Mouse (Mus musculus) midbrain, embryonic 13.5 days (tissue): Measurements from ENCODE around the gene Igdcc4. TPM values are rescaled to one million over a fixed set of nuclear protein-coding genes. Genes with fewer than 3 reads are reported as not detected.

Source experiments
- ATAC-seq: fragments of 200-750 bp; cut with Nextera tagmentation; 2 replicates; pipeline ENCODE4 v1.8.0; 2017; ENCODE audit warnings: mild to moderate bottlenecking, moderate TSS enrichment, moderate library complexity
- H3K27ac ChIP-seq: fragments of 300-500 bp; sonication (generic); 2 replicates; pipeline ENCODE4 v1.5.1; 2015; ENCODE audit warnings: inconsistent platforms, mild to moderate bottlenecking, moderate library complexity
- H3K27me3 ChIP-seq: fragments of 300-500 bp; sonication (generic); 2 replicates; pipeline ENCODE4 v1.6.1; 2015; ENCODE audit warnings: mild to moderate bottlenecking, inconsistent platforms
- H3K36me3 ChIP-seq: fragments of 300-500 bp; sonication (generic); 2 replicates; pipeline ENCODE4 v1.6.1; 2015; ENCODE audit warnings: mild to moderate bottlenecking, inconsistent platforms
- H3K4me1 ChIP-seq: fragments of 300-500 bp; sonication (generic); replicated peaks from 2 replicates; pipeline ENCODE4 v1.6.1; 2015; ENCODE audit warnings: inconsistent platforms
- H3K4me2 ChIP-seq: fragments of 300-500 bp; sonication (generic); replicated peaks from 2 replicates; pipeline ENCODE4 v1.6.1; 2015; ENCODE audit warnings: moderate library complexity, mild to moderate bottlenecking, inconsistent platforms
- H3K4me3 ChIP-seq: fragments of 300-500 bp; sonication (generic); replicated peaks from 2 replicates; pipeline ENCODE4 v1.5.1; 2015; ENCODE audit warnings: mild to moderate bottlenecking, inconsistent platforms
- H3K9ac ChIP-seq: fragments of 300-500 bp; sonication (generic); replicated peaks from 2 replicates; pipeline ENCODE4 v1.6.1; 2015; ENCODE audit warnings: mild to moderate bottlenecking, inconsistent platforms
- H3K9me3 ChIP-seq: fragments of 300-500 bp; sonication (generic); 2 replicates; pipeline ENCODE4 v1.6.1; 2016; ENCODE audit warnings: mild to moderate bottlenecking, inconsistent platforms
- WGBS: fragments of 180-500 bp; shearing (Covaris S2); methylation state at CpG from one replicate; pipeline ENCODE4 v1.1.7; 2015; 5-methylcytosine and 5-hydroxymethylcytosine counted together
- polyA plus RNA-seq: library from polyadenylated mRNA; unstranded; fragments of >200 nt; fragmentation: Nextera tagmentation; extraction: Ambion mirVana; gene quantifications from 2 replicates; pipeline ENCODE4 v1.2.1, GENCODE M21; 2015

The Igdcc4 gene
- polyA plus RNA-seq, 1 experiment from 2014 or later = 12.6 TPM

GRCm38 (mm10) chr9:65117516-65117915 lies 16.2 kb downstream of the Igdcc4 start:
- Histone ChIP-seq H3K4me2 (no peak overlapping the region), H3K4me3 (no peak overlapping the region), H3K27ac (no peak overlapping the region), H3K27me3 (peaks cover 12% of the 10 kb centered on the region), H3K9me3 (no peaks in the 10 kb centered on the region), H3K4me1 (no peaks in the 10 kb centered on the region), H3K9ac (no peak overlapping the region), H3K36me3 (peaks cover 49% of the 10 kb centered on the region)
- WGBS = 75% methylated on average over 2 of the region's 2 CpGs
- no peak for ATAC-seq

DNA sequence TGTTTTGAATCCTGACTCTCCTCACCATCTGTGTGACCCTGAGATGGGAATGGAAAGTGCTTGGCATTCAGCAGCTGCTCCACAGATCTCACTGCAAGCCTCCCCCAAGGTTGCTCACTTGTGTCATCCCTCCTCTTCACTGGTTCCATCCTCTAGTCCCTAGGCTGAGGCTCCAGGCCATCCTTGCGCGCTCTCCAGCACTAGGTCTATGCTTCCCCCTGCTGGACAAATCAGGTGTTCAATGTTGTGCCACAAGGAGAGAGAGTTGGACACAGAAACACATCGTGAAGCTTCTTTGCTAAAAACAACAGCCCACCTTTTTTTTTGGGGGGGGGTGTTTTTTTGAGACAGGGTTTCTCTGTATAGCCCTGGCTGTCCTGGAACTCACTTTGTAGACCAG lies 19.6 kb downstream of the Igdcc4 start:
- H3K9ac ChIP-seq = no peak overlapping the region
- ATAC-seq = peak; percentile 75

DNA sequence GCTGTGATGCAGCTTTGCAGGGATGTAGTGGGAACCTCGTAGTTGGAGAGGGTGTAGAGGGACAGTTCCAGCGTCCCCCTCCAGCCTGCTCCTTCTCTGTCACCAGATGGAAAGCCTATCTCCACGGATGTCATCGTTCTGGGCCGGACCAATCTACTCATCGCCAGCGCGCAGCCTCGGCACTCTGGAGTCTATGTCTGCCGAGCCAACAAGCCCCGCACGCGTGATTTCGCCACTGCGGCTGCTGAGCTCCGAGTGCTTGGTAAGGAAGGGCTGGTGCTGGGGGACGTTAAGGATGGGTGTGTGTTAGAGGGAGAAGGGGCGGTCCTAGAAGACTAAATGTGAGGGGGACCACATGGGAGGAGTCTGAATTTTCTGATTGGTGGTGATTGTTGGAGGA lies 21.3 kb downstream of the Igdcc4 start:
- Histone ChIP-seq H3K4me3 (no peak overlapping the region), H3K27ac (no peak overlapping the region), H3K9me3 (no peaks in the 10 kb centered on the region), H3K9ac (no peak overlapping the region), H3K36me3 (peaks cover 44% of the 10 kb centered on the region), H3K4me2 (no peak overlapping the region), H3K27me3 (peaks cover 22% of the 10 kb centered on the region), H3K4me1 (peaks cover 12% of the 10 kb centered on the region)
- WGBS = 21% methylated on average over 17 of the region's 18 CpGs
- ATAC-seq = no peak

More for the DNA sequence above, 19.6 kb downstream of the Igdcc4 start:
- Histone ChIP-seq H3K27ac (no peak overlapping the region), H3K9me3 (no peaks in the 10 kb centered on the region), H3K36me3 (peaks cover 40% of the 10 kb centered on the region), H3K4me2 (no peak overlapping the region), H3K4me1 (peaks cover 12% of the 10 kb centered on the region), H3K27me3 (peaks cover 22% of the 10 kb centered on the region), H3K4me3 (no peak overlapping the region)
- WGBS = 6% methylated on average over 3 of the region's 3 CpGs

- Histone ChIP-seq H3K27me3 (peaks cover 22% of the 10 kb centered on the region), H3K4me2 (peak overlapping the region; percentile 82), H3K4me3 (peak overlapping the region; percentile 44), H3K36me3 (peaks cover 33% of the 10 kb centered on the region), H3K27ac (no peak overlapping the region), H3K9me3 (no peaks in the 10 kb centered on the region), H3K9ac (peak overlapping the region; percentile 72), H3K4me1 (peaks cover 17% of the 10 kb centered on the region)
- WGBS = 2% methylated on average over 45 of the region's 48 CpGs
- peak; percentile 57; the same call in 1 of the 2 replicates for ATAC-seq
Measured at GRCm38 (mm10) chr9:65123552-65124168, 22.4 kb downstream of the Igdcc4 start.

DNA sequence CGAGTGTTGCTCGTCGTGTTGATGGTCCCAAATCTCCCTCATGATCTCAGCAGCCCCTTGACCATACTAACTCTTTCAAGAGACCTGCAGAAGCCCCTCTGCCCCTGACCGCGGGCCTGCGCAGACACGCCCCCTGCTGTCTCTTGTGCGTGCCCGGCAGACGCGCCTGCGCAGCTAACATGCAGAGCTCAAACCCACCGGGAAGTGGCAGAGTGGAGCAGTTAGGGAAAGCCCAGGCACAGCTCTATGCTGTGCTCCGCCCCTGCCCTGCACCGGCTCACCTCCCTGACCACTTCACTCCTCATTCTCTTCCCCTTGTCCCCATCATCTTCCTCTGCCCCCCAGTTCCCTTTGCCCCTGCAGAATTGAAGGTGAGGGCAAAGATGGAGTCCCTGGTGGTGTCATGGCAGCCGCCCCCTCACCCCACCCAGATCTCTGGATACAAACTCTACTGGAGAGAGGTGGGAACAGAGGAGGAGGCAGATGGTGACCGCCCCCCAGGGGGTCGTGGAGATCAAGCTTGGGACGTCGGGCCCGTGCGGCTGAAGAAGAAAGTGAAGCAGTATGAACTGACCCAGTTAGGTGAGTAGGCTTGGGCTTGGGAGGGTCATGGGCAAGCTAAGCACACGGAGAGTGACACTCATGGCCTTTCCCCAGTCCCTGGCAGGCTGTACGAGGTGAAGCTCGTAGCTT lies 27.0 kb downstream of the Igdcc4 start:
- ATAC-seq = no peak
- WGBS = 8% methylated on average over 25 of the region's 25 CpGs
- Histone ChIP-seq H3K4me1 (peaks cover 16% of the 10 kb centered on the region), H3K27me3 (peaks cover 4% of the 10 kb centered on the region), H3K4me2 (peak overlapping the region; percentile 1; the same call in 1 of the 2 replicates), H3K9ac (no peak overlapping the region), H3K9me3 (no peaks in the 10 kb centered on the region), H3K36me3 (peaks cover 64% of the 10 kb centered on the region), H3K27ac (no peak overlapping the region), H3K4me3 (no peak overlapping the region)

GRCm38 (mm10) chr9:65131717-65132116 lies 30.4 kb downstream of the Igdcc4 start:
- Histone ChIP-seq H3K4me1 (peaks cover 27% of the 10 kb centered on the region), H3K36me3 (peaks cover 52% of the 10 kb centered on the region), H3K4me2 (no peak overlapping the region), H3K9ac (no peak overlapping the region), H3K27me3 (peaks cover 26% of the 10 kb centered on the region), H3K27ac (no peak overlapping the region), H3K4me3 (no peak overlapping the region), H3K9me3 (no peaks in the 10 kb centered on the region)
- no peak for ATAC-seq
- WGBS = 90% methylated on average over 5 of the region's 5 CpGs

GRCm38 (mm10) chr9:65133739-65134138 lies 32.5 kb downstream of the Igdcc4 start:
- Histone ChIP-seq H3K4me3 (no peak overlapping the region), H3K4me1 (peaks cover 28% of the 10 kb centered on the region), H3K4me2 (no peak overlapping the region), H3K9ac (no peak overlapping the region), H3K27me3 (peaks cover 31% of the 10 kb centered on the region), H3K27ac (no peak overlapping the region), H3K9me3 (no peaks in the 10 kb centered on the region), H3K36me3 (peaks cover 45% of the 10 kb centered on the region)
- ATAC-seq = peak; percentile 74
- WGBS = 2% methylated on average over 10 of the region's 10 CpGs

- no peak for ATAC-seq
- Histone ChIP-seq H3K9me3 (no peaks in the 10 kb centered on the region), H3K9ac (no peak overlapping the region), H3K27me3 (peaks cover 31% of the 10 kb centered on the region), H3K4me3 (no peak overlapping the region), H3K4me1 (peaks cover 37% of the 10 kb centered on the region), H3K36me3 (peaks cover 37% of the 10 kb centered on the region), H3K4me2 (no peak overlapping the region), H3K27ac (no peak overlapping the region)
- WGBS = 80% methylated on average over 4 of the region's 4 CpGs
Measured at GRCm38 (mm10) chr9:65135126-65135525, 33.8 kb downstream of the Igdcc4 start.

GRCm38 (mm10) chr9:65140491-65140890 lies 39.2 kb downstream of the Igdcc4 start:
- 4% methylated on average over 8 of the region's 8 CpGs for WGBS
- Histone ChIP-seq H3K9me3 (no peaks in the 10 kb centered on the region), H3K27ac (peak overlapping the region; percentile 95), H3K4me1 (peaks cover 61% of the 10 kb centered on the region), H3K36me3 (peaks cover 19% of the 10 kb centered on the region), H3K27me3 (peaks cover 16% of the 10 kb centered on the region), H3K9ac (peak overlapping the region; percentile 98), H3K4me3 (peak overlapping the region; percentile 97), H3K4me2 (peak overlapping the region; percentile 73)
- 0 out of 2 replicates have a peak, but pooled peaks have one; percentile 2 for ATAC-seq

GRCm38 (mm10) chr9:65140936-65141305 lies 39.6 kb downstream of the Igdcc4 start, which contains the start of gene Igdcc3:
TSS of gene Igdcc3 (plus strand) at chr9:65141189.
- ATAC-seq = peak; percentile 85
- Histone ChIP-seq H3K27me3 (peaks cover 11% of the 10 kb centered on the region), H3K9ac (peak within 1 kb of the TSS; percentile 98), H3K4me3 (peak within 1 kb of the TSS; percentile 97), H3K27ac (peak within 1 kb of the TSS; percentile 95), H3K4me2 (peak within 1 kb of the TSS; percentile 73), H3K36me3 (peaks cover 20% of the 10 kb centered on the region), H3K4me1 (peaks cover 65% of the 10 kb centered on the region), H3K9me3 (no peaks in the 10 kb centered on the region)
- under 1% methylated on average over 43 of the region's 48 CpGs for WGBS

GRCm38 (mm10) chr9:65141306-65141975 lies 40.2 kb downstream of the Igdcc4 start:
- Histone ChIP-seq H3K27ac (peak overlapping the region; percentile 95), H3K9me3 (no peaks in the 10 kb centered on the region), H3K4me1 (peaks cover 67% of the 10 kb centered on the region), H3K27me3 (peaks cover 8% of the 10 kb centered on the region; the same call in 1 of the 2 replicates), H3K36me3 (peaks cover 24% of the 10 kb centered on the region), H3K9ac (peak overlapping the region; percentile 98), H3K4me3 (peak overlapping the region; percentile 97), H3K4me2 (peak overlapping the region; percentile 73)
- WGBS = under 1% methylated on average over 71 of the region's 73 CpGs
- peak; percentile 79 for ATAC-seq

DNA sequence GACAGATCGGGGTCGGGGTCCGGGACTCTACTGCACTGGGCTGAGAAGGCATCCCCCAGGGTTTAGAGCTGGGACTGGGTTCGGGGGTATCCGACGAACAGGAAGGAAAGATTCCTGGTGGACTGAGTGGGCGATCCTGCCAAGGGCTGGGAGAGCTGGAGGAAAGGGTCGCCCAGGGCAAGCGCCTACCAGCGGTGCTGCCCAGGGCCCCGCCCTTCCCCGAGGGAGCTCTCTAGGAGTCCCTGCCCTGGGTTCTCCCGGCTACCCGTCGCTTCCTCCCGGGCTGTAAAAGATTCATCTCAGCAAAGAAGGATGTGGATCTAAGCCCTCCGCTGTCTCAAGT lies 40.7 kb downstream of the Igdcc4 start:
- WGBS = 0% methylated on average over 17 of the region's 17 CpGs

More for the DNA sequence above, 40.7 kb downstream of the Igdcc4 start:
- Histone ChIP-seq H3K4me3 (peak overlapping the region; percentile 97), H3K4me1 (peaks cover 68% of the 10 kb centered on the region), H3K4me2 (peak overlapping the region; percentile 73), H3K27me3 (peaks cover 2% of the 10 kb centered on the region; the same call in 1 of the 2 replicates), H3K36me3 (peaks cover 29% of the 10 kb centered on the region), H3K27ac (peak overlapping the region; percentile 95), H3K9ac (peak overlapping the region; percentile 98), H3K9me3 (no peaks in the 10 kb centered on the region)
- ATAC-seq = peak; percentile 38
